Mouse (Mus musculus) heart, embryonic 16.5 days (tissue): ENCODE data around the gene Il2rb. TPM values are rescaled to one million over a fixed set of nuclear protein-coding genes. Genes with fewer than 3 reads are reported as not detected.

Source experiments
- ATAC-seq: fragments of 200-750 bp; cut with Nextera tagmentation; replicated peaks from 2 replicates; pipeline ENCODE4 v1.8.0; 2017; ENCODE audit warnings: moderate number of reproducible peaks; ENCODE audit not compliant: insufficient read depth, low FRiP score; ENCODE audit errors: extremely low read depth
- H3K27ac ChIP-seq: fragments of 300-500 bp; sonication (generic); 2 replicates; pipeline ENCODE4 v1.5.1; 2014; ENCODE audit warnings: mild to moderate bottlenecking, low read length, control low read depth, moderate library complexity
- H3K27me3 ChIP-seq: fragments of 300-500 bp; sonication (generic); 2 replicates; pipeline ENCODE4 v1.6.1; 2014; ENCODE audit warnings: low read length, mixed read lengths; ENCODE audit not compliant: control insufficient read depth, insufficient read depth
- H3K36me3 ChIP-seq: fragments of 300-500 bp; sonication (generic); 2 replicates; pipeline ENCODE4 v1.6.1; 2014; ENCODE audit not compliant: control insufficient read depth, insufficient read depth
- H3K4me1 ChIP-seq: fragments of 300-500 bp; sonication (generic); 2 replicates; pipeline ENCODE4 v1.6.1; 2014; ENCODE audit warnings: low read length, mixed read lengths; ENCODE audit not compliant: control insufficient read depth, insufficient read depth
- H3K4me2 ChIP-seq: fragments of 300-500 bp; sonication (generic); 2 replicates; pipeline ENCODE4 v1.6.1; 2014; ENCODE audit warnings: low read depth, mild to moderate bottlenecking, control low read depth, low read length
- H3K4me3 ChIP-seq: fragments of 300-500 bp; sonication (generic); 2 replicates; pipeline ENCODE4 v1.5.1; 2014; ENCODE audit warnings: mild to moderate bottlenecking, control low read depth, low read length
- H3K9ac ChIP-seq: fragments of 300-500 bp; sonication (generic); 2 replicates; pipeline ENCODE4 v1.6.1; 2014; ENCODE audit warnings: low read length, control low read depth
- H3K9me3 ChIP-seq: fragments of 300-500 bp; sonication (generic); replicated peaks from 2 replicates; pipeline ENCODE4 v1.6.1; 2016; ENCODE audit warnings: low read length; ENCODE audit not compliant: control insufficient read depth
- WGBS: fragments of 180-500 bp; shearing (Covaris S2); extraction: QIAGEN DNeasy Blood & Tissue Kit; methylation state at CpG from one replicate; pipeline ENCODE4 v1.1.7; 2014; 5-methylcytosine and 5-hydroxymethylcytosine counted together
- polyA plus RNA-seq: library from polyadenylated mRNA; unstranded; fragments of >200 nt; fragmentation: Nextera tagmentation; extraction: Ambion mirVana; gene quantifications from 2 replicates; pipeline ENCODE4 v1.2.1, GENCODE M21; 2015

Il2rb gene
- polyA plus RNA-seq, 1 experiment from 2014 or later = 4.9 TPM

GRCm38 (mm10) chr15:78491301-78491700 lies 3.8 kb downstream of the Il2rb start:
- Histone ChIP-seq H3K27me3 (no peaks in the 10 kb centered on the region), H3K9ac (no peak overlapping the region), H3K4me1 (no peaks in the 10 kb centered on the region), H3K4me3 (no peak overlapping the region), H3K4me2 (no peak overlapping the region), H3K9me3 (no peaks in the 10 kb centered on the region), H3K27ac (no peak overlapping the region), H3K36me3 (no peaks in the 10 kb centered on the region)
- no peak for ATAC-seq
- WGBS = 81% methylated on average over 3 of the region's 3 CpGs

GRCm38 (mm10) chr15:78489906-78490305 lies 5.2 kb downstream of the Il2rb start:
- Histone ChIP-seq H3K27ac (no peak overlapping the region), H3K9me3 (no peaks in the 10 kb centered on the region), H3K4me3 (no peak overlapping the region), H3K27me3 (no peaks in the 10 kb centered on the region), H3K4me1 (no peaks in the 10 kb centered on the region), H3K36me3 (no peaks in the 10 kb centered on the region), H3K4me2 (no peak overlapping the region), H3K9ac (no peak overlapping the region)
- 69% methylated on average over 8 of the region's 8 CpGs for WGBS
- ATAC-seq = no peak

GRCm38 (mm10) chr15:78489248-78489647 lies 5.8 kb downstream of the Il2rb start:
- ATAC-seq = no peak
- H3K36me3 ChIP-seq = no peaks in the 10 kb centered on the region
- 80% methylated on average over 3 of the region's 3 CpGs for WGBS
- no peak overlapping the region for H3K27ac ChIP-seq
- no peak overlapping the region for H3K9ac ChIP-seq
- H3K4me1 ChIP-seq = no peaks in the 10 kb centered on the region
- H3K4me3 ChIP-seq = no peak overlapping the region
- no peak overlapping the region for H3K4me2 ChIP-seq
- no peaks in the 10 kb centered on the region for H3K27me3 ChIP-seq
- no peaks in the 10 kb centered on the region for H3K9me3 ChIP-seq

DNA sequence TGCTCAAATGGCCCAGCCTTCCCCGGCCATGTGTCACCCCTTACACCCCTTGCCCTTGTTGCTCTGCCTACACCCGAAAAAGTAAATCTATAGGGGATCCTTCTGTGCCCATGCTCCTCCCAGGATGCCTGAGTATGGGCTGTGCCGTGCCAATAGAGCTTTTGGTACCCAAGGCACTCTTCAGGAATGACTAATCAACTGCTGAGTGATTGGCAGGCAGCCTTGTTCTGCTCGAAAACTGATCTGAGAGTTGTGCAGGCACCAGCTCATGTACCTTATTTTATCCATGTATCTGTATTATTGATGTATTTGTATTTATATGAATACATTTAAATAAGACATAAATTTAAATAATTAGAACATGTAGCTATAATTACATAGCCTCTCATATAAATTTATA lies 8.0 kb downstream of the Il2rb start:
- no peak for ATAC-seq
- Histone ChIP-seq H3K36me3 (no peaks in the 10 kb centered on the region), H3K4me1 (no peaks in the 10 kb centered on the region), H3K4me3 (no peak overlapping the region), H3K9ac (no peak overlapping the region), H3K27me3 (no peaks in the 10 kb centered on the region), H3K27ac (no peak overlapping the region), H3K4me2 (no peak overlapping the region), H3K9me3 (no peaks in the 10 kb centered on the region)
- 56% methylated on average over 4 of the region's 4 CpGs for whole genome bisulfite sequencing

DNA sequence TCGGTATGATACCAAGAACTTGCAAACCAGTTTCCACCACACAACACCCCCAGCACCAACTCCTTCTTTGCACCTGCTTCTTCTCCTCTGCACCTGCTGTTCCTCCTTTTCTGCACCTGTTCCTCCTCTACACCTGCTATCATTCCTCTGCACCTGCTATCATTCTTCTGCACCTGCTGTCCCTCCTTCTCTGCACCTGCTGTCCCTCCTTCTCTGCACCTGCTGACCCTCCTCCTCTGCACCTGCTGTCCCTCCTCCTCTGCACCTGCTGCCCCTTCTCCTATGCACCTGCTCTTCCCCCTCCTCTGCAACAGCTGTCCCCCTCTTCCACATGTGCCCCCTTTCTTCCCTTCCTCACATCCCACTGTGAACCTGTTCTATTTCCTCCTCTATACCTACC lies 8.5 kb downstream of the Il2rb start:
- ATAC-seq = no peak
- H3K4me3 ChIP-seq = no peak overlapping the region
- H3K27ac ChIP-seq = no peak overlapping the region
- no peak overlapping the region for H3K4me2 ChIP-seq
- H3K9ac ChIP-seq = no peak overlapping the region
- no peaks in the 10 kb centered on the region for H3K9me3 ChIP-seq
- no peaks in the 10 kb centered on the region for H3K4me1 ChIP-seq
- no peaks in the 10 kb centered on the region for H3K27me3 ChIP-seq
- H3K36me3 ChIP-seq = no peaks in the 10 kb centered on the region
- 73% methylated on average over 1 of the region's 1 CpGs for WGBS

- ATAC-seq = no peak
- no peaks in the 10 kb centered on the region for H3K4me1 ChIP-seq
- H3K9ac ChIP-seq = no peak overlapping the region
- H3K9me3 ChIP-seq = no peaks in the 10 kb centered on the region
- no peak overlapping the region for H3K4me2 ChIP-seq
- no peaks in the 10 kb centered on the region for H3K27me3 ChIP-seq
- no peak overlapping the region for H3K4me3 ChIP-seq
- no peaks in the 10 kb centered on the region for H3K36me3 ChIP-seq
- WGBS = 76% methylated on average over 4 of the region's 4 CpGs
- no peak overlapping the region for H3K27ac ChIP-seq
Measured at GRCm38 (mm10) chr15:78483311-78483710, 11.8 kb downstream of the Il2rb start.

DNA sequence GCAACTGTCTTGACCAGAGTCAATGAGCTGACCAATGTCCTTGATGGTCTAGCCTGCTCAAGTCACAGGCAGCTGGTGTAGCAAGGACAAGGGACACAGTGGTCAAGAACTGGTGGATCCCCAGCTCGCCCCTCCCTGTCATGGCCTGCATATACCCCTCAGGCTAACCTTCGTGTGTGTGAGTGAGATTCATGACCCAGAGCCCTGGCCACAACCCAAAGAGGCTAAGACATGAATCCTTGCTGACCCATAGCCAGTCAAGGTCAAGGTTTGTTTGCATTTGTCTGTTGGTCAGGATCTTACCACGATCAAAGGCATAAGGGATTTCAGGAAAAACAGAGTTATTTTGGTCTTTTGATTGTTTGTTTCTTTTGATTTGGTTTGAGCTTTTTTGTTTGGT lies 12.6 kb downstream of the Il2rb start:
- Histone ChIP-seq H3K9ac (no peak overlapping the region), H3K27ac (no peak overlapping the region), H3K27me3 (no peaks in the 10 kb centered on the region), H3K4me2 (no peak overlapping the region), H3K9me3 (no peaks in the 10 kb centered on the region), H3K36me3 (no peaks in the 10 kb centered on the region), H3K4me1 (no peaks in the 10 kb centered on the region), H3K4me3 (no peak overlapping the region)
- WGBS = 69% methylated on average over 3 of the region's 3 CpGs
- no peak for ATAC-seq

DNA sequence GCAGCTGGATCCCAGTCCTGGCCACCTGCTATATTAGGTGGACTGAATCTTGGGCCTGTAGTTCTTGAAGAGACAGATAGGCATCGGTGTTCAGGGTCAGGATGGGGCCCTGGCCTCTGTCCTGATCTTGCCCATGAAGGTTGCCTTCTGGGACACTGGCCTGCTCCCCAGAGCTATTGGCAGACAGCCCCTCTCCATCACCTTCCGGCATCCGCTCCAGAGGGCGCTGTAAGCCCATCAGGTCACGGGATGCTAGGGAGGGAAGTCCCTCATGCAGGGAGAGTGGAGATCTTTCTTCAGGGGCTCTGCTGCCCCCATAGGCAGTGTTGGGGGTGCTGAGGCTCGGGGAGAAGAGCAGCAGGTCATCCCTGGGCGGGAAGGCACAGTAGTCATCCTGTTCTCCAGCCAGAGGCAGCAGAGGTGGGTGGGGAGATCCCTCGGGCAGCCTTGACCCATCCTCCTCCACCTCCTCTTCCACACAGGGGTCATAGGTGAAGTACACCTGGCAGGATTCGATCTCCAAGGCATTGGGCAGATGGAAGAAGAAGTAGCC lies 13.5 kb downstream of the Il2rb start:
- H3K9ac ChIP-seq = no peak overlapping the region
- H3K9me3 ChIP-seq = no peaks in the 10 kb centered on the region
- no peaks in the 10 kb centered on the region for H3K36me3 ChIP-seq
- no peak overlapping the region for H3K4me2 ChIP-seq
- no peak overlapping the region for H3K27ac ChIP-seq
- WGBS = 53% methylated on average over 9 of the region's 9 CpGs
- no peaks in the 10 kb centered on the region for H3K27me3 ChIP-seq
- no peaks in the 10 kb centered on the region for H3K4me1 ChIP-seq
- no peak overlapping the region for H3K4me3 ChIP-seq
- ATAC-seq = no peak

GRCm38 (mm10) chr15:78480991-78481390 lies 14.1 kb downstream of the Il2rb start:
- Histone ChIP-seq H3K4me2 (no peak overlapping the region), H3K27ac (no peak overlapping the region), H3K27me3 (no peaks in the 10 kb centered on the region), H3K9me3 (no peaks in the 10 kb centered on the region), H3K4me1 (peaks cover under 1% of the 10 kb centered on the region; the same call in 1 of the 2 replicates), H3K4me3 (no peak overlapping the region), H3K36me3 (no peaks in the 10 kb centered on the region), H3K9ac (no peak overlapping the region)
- no peak for ATAC-seq
- 50% methylated on average over 2 of the region's 2 CpGs for whole genome bisulfite sequencing
